In the genomic region with DNA sequence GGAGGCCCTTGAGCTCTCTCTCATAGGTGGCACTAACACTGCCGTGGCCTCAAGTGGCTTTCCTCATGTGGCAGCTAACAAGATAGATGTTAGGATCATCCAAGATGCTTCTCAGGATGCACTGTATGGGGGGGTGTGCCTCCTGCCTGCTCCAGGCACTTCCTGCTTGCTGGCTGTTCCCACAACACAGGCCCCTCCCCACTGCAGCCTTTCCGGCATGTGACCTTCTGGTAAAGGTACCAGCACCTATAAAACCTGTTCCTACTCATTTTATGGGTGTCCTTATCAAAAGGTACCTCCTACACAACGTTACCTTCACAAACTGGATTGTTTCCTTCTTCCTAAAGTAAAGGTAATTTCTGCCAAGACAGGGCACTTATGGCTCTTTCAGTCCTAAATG, we compare ENCODE assay signal across 16 mouse cellular contexts.
A peak's percentile ranks its signal among the peaks of the same experiment; 100 is the strongest.
DNase-seq lines count a peak whose midpoint lies in the region; ATAC-seq lines count a peak whose summit lies in the region.
"Had no signal": no experiment of that assay in that cellular context is flagged by ENCODE, and none has a peak within 500 bp of the region (broad histone marks: within the 10 kb centered on the region; RNA-seq: fewer than 3 reads in every experiment).

No protein-coding gene starts in this region.

- no peaks in the 10 kb centered on the region for H3K4me1 ChIP-seq in midbrain, embryonic 11.5 days (ENCODE audit: control insufficient read depth, insufficient read depth, low read length)
- no peaks in the 10 kb centered on the region for H3K4me1 ChIP-seq in midbrain, embryonic 10.5 days
- peaks cover 3% of the 10 kb centered on the region; the same call in 1 of the 2 replicates for H3K4me1 ChIP-seq in intestine, embryonic 16.5 days (ENCODE audit: control insufficient read depth, insufficient read depth, low read length)
- H3K4me1 ChIP-seq in stomach, embryonic 16.5 days (ENCODE audit: control insufficient read depth, insufficient read depth, low read length) = no peaks in the 10 kb centered on the region
- H3K4me1 ChIP-seq: heart, embryonic 15.5 days had no signal

- WGBS in midbrain, embryonic 11.5 days = 82% methylated on average over 3 of the region's 3 CpGs
- whole genome bisulfite sequencing in midbrain, embryonic 10.5 days = 83% methylated on average over 3 of the region's 3 CpGs
- WGBS in intestine, embryonic 16.5 days = 53% methylated on average over 3 of the region's 3 CpGs
- 50% methylated on average over 3 of the region's 3 CpGs for WGBS in stomach, embryonic 16.5 days

- no peak overlapping the region for H3K27ac ChIP-seq in midbrain, embryonic 11.5 days (ENCODE audit: low read depth, low read length)
- no peak overlapping the region for H3K27ac ChIP-seq in midbrain, embryonic 10.5 days (replicated peaks)
- no peak overlapping the region for H3K27ac ChIP-seq in intestine, embryonic 16.5 days (ENCODE audit: low read length)
- H3K27ac ChIP-seq in stomach, embryonic 16.5 days (ENCODE audit: low read length) = peak overlapping the region; percentile 18; the same call in 1 of the 2 replicates
- H3K27ac ChIP-seq: embryonic facial prominence, embryonic 10.5 days; gastrocnemius, adult 2 months; heart, embryonic 15.5 days; hindbrain, embryonic 13.5 days had no signal

- H3K4me2 ChIP-seq in midbrain, embryonic 11.5 days = no peak overlapping the region
- H3K4me2 ChIP-seq in intestine, embryonic 16.5 days (ENCODE audit: low read depth, low read length) = no peak overlapping the region
- no peak overlapping the region for H3K4me2 ChIP-seq in stomach, embryonic 16.5 days (ENCODE audit: low read depth, low read length)
- H3K4me2 ChIP-seq: heart, embryonic 11.5 days; heart, embryonic 15.5 days; hindbrain, embryonic 13.5 days had no signal

- no peaks in the 10 kb centered on the region for H3K9me3 ChIP-seq in midbrain, embryonic 11.5 days (ENCODE audit: control insufficient read depth, low read length)
- no peaks in the 10 kb centered on the region for H3K9me3 ChIP-seq in midbrain, embryonic 10.5 days (replicated peaks)
- H3K9me3 ChIP-seq in intestine, embryonic 16.5 days (ENCODE audit: control insufficient read depth, low read length) = no peaks in the 10 kb centered on the region
- H3K9me3 ChIP-seq in stomach, embryonic 16.5 days (replicated peaks; ENCODE audit: control insufficient read depth, low read length) = no peaks in the 10 kb centered on the region
- H3K9me3 ChIP-seq: embryonic facial prominence, embryonic 10.5 days; heart, embryonic 15.5 days; hindbrain, embryonic 13.5 days had no signal

- no peak overlapping the region for H3K4me3 ChIP-seq in midbrain, embryonic 11.5 days (ENCODE audit: low read depth, low read length)
- no peak overlapping the region for H3K4me3 ChIP-seq in midbrain, embryonic 10.5 days
- H3K4me3 ChIP-seq in intestine, embryonic 16.5 days (ENCODE audit: low read length) = no peak overlapping the region
- no peak overlapping the region for H3K4me3 ChIP-seq in stomach, embryonic 16.5 days (replicated peaks; ENCODE audit: low read length)
- H3K4me3 ChIP-seq: embryonic facial prominence, embryonic 10.5 days; gastrocnemius, adult 2 months; heart, embryonic 15.5 days; hindbrain, embryonic 13.5 days had no signal

- H3K36me3 ChIP-seq in midbrain, embryonic 11.5 days (ENCODE audit: control insufficient read depth, insufficient read depth, low read length) = no peaks in the 10 kb centered on the region
- no peaks in the 10 kb centered on the region for H3K36me3 ChIP-seq in midbrain, embryonic 10.5 days
- no peaks in the 10 kb centered on the region for H3K36me3 ChIP-seq in intestine, embryonic 16.5 days (ENCODE audit: control insufficient read depth, insufficient read depth, low read length)
- H3K36me3 ChIP-seq in stomach, embryonic 16.5 days (ENCODE audit: control insufficient read depth, insufficient read depth, low read length) = no peaks in the 10 kb centered on the region
- H3K36me3 ChIP-seq: embryonic facial prominence, embryonic 10.5 days; heart, embryonic 15.5 days; hindbrain, embryonic 13.5 days had no signal

- intact Hi-C loops in left cerebral cortex, postnatal 36 days (cut with DNase I) = no loop called here

- ATAC-seq in midbrain, embryonic 11.5 days (ENCODE audit: low FRiP score) = no peak
- ATAC-seq in intestine, embryonic 16.5 days = peak; percentile 88
- 0 out of 2 replicates have a peak, but pooled peaks have one; percentile 21 for ATAC-seq in stomach, embryonic 16.5 days (ENCODE audit: insufficient read depth, low FRiP score)
- ATAC-seq: forebrain, embryonic 14.5 days had no signal

- peak; percentile 37 for DNase-seq in midbrain, embryonic 11.5 days (ENCODE audit: low spot score, missing footprints)
- DNase-seq in midbrain, embryonic 10.5 days (ENCODE audit: low spot score) = no peak
- peak; percentile 22 for DNase-seq in gonadal fat pad, adult 2 months (ENCODE audit: low read depth)
- DNase-seq in adrenal gland, postnatal 14 days = no peak
- no peak for DNase-seq in left cerebral cortex, postnatal 36 days (ENCODE audit: low spot score in 2 of 2)
- DNase-seq: gastrocnemius, adult 2 months; gastrocnemius, postnatal 25 days; heart, adult 18-20 months; heart, postnatal 14 days had no signal

- H3K27me3 ChIP-seq in midbrain, embryonic 11.5 days (ENCODE audit: control insufficient read depth, insufficient read depth, low read length) = no peaks in the 10 kb centered on the region
- H3K27me3 ChIP-seq in midbrain, embryonic 10.5 days (ENCODE audit: low read depth, poor library complexity, severe bottlenecking) = no peaks in the 10 kb centered on the region
- no peaks in the 10 kb centered on the region for H3K27me3 ChIP-seq in intestine, embryonic 16.5 days (replicated peaks; ENCODE audit: control insufficient read depth, insufficient read depth, low read length)
- no peaks in the 10 kb centered on the region for H3K27me3 ChIP-seq in stomach, embryonic 16.5 days (ENCODE audit: control insufficient read depth, insufficient read depth, low read length)
- H3K27me3 ChIP-seq: heart, embryonic 15.5 days; hindbrain, embryonic 13.5 days had no signal

- H3K9ac ChIP-seq in midbrain, embryonic 11.5 days (ENCODE audit: low read length) = no peak overlapping the region
- no peak overlapping the region for H3K9ac ChIP-seq in intestine, embryonic 16.5 days (ENCODE audit: low read depth, low read length)
- no peak overlapping the region for H3K9ac ChIP-seq in stomach, embryonic 16.5 days (ENCODE audit: low read length)
- H3K9ac ChIP-seq: heart, embryonic 15.5 days; hindbrain, embryonic 13.5 days had no signal

Comparison
In these comparisons a context has a peak if more than half of its experiments do, and no peak if none do; other contexts are left out.
1. DNase-seq: peak in midbrain, embryonic 11.5 days (single experiment) and gonadal fat pad, adult 2 months (single experiment); none in midbrain, embryonic 10.5 days (single experiment), adrenal gland, postnatal 14 days (single experiment) and left cerebral cortex, postnatal 36 days (0 of 2).